Mouse (Mus musculus) heart, postnatal 14 days (tissue): ENCODE measurements around the gene Myo1b. TPM values are rescaled to one million over a fixed set of nuclear protein-coding genes. Genes with fewer than 3 reads are reported as not detected.
A peak's percentile ranks its signal among the peaks of the same experiment; 100 is the strongest.

Source experiments
- DNase-seq, 2 experiments: peaks; one replicate each; pipeline ENCODE4 v3.0.0; 2021 to 2022
- intact Hi-C: fragments of 180-260 bp; cut with DNase I; formaldehyde crosslinking; loops from one replicate; pipeline ENCODE4 v1.15.1; 2025
- total RNA-seq, 2 experiments: library from RNA; stranded (reverse); gene quantifications; 2 replicates each; pipeline ENCODE4 v1.2.3; 2021

The Myo1b gene
- total RNA-seq, 2 experiments from 2014 or later, result 43.4 to 46.4 TPM

DNA sequence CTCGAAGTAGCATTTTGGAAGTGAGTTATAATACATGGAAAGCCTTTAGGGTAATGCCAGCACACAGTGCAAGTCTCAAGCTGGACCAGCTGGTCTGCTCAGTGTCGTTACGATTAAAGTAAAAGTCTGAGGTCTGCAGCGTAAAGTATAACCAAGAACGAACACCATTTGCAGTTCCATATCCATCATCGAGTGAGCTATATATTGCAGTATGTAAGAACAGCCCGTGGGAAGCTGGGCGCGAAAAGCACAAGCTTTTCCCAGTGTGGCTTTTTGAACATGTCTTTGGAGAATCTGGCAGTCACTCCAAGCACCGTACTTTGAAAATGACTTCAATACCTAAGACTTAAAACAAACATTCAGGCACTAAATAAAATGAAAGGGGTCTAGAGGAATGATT, 55.0 kb downstream of the Myo1b start:
- DNase-seq, result no peak

DNA sequence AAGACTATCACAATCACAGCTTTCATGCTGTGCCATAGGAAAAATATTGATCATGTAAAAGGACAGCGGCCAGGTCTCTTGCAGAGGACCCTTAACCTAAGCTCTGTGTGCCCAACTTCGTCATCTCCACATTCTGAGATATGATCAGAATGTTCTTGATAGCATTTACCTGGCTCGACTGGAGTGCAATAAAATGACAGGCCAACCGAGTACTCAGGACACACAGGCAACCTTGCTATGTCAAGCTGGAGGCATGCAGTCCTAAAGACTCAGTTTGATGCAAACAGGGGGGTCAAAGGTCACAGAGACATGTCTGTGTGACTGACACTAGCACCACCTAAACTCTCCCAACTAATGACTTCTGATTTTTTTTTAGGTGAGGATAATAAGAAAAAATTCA, 58.9 kb downstream of the Myo1b start:
- DNase-seq, result no peak
- intact Hi-C loops, result no loop called here

More for the DNA sequence above, 55.0 kb downstream of the Myo1b start:
- intact Hi-C loops, result no loop called here

DNA sequence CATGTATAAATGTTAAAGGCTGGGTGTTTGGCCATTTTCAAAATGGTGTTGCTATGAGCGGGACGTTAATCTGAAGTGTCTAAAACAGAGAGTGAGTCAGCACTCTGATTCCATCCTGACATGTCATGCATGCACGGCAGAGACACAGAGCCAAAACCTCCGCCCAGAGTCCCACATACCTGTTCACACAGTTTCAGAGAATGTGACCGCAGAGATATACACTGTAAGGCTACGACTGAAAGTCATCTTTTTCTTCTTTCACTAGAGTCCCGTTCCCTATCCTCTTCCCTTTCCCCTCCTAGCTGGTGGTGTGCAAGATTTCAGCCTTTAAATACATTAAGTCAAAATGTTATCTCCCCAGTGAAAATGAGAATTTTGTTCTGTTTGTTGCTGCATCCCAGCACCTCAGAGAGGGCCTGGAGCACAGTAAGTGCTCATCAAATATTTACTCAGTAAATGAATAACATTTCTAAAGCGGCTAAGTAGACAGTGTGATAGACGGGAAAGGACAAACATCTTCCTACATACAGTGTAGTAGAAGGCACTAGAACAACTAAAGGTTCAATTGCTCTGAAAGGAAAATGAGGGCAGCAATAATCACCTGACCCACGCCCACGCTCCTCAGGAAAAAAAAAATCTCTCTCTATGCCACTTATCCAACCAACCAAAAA, 59.5 kb downstream of the Myo1b start:
- intact Hi-C loops, result no loop called here
- no peak for DNase-seq

DNA sequence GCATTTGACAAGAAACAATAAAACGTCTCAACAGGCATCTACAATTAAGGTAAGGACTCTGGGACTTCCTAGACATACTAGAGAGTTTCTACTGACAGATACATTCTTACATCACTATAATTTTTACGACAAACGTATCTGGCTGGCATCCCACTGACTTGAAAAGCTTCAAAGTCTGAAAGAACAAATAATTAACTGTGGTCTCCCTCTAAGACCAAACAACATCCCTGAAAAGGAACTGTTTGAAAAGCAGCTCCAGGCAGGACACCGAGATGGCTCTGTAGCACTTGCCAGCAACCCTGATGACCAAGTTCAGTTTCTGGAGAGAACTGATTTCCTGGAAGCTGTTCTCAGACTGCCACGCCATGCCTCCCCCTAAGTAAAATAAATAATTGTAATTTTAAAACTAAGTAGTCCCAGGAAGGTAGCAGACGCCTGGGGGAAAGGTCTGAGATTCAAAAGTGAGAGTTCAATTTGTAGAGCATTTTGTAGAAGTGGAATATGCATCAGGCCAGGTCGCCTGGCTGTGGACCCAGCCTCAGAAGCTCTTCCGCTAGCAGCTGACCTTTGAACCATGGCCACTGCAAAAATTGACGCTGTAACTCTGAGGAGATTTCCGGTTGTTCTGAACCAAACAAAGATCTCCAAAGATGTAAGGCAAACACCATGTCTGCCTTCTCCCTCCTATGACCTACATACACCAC, 60.2 kb downstream of the Myo1b start:
- DNase-seq, result no peak
- intact Hi-C loops, result no loop called here

DNA sequence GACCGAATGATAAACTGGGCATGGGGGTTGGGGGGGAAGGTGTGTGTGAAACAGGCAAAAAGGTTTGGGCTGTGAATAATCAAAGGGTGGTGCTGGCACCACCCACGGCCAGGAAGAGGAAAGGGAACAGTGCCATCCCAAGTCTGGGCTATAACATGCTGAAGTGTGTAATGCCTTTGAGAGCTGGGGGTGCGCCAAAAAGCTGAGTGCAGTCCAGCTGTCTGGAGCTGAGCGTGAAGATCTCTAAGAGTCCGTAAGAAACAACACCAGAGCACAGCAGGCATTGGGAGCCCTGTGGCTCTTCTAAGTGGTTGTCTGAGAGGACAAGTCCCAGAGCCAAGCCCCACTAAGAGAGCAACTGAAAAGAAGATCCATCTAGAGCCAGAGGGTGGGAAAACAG, 63.6 kb downstream of the Myo1b start:
- DNase-seq, result peak; percentile 35 to 50
- intact Hi-C loops, result no loop called here

DNA sequence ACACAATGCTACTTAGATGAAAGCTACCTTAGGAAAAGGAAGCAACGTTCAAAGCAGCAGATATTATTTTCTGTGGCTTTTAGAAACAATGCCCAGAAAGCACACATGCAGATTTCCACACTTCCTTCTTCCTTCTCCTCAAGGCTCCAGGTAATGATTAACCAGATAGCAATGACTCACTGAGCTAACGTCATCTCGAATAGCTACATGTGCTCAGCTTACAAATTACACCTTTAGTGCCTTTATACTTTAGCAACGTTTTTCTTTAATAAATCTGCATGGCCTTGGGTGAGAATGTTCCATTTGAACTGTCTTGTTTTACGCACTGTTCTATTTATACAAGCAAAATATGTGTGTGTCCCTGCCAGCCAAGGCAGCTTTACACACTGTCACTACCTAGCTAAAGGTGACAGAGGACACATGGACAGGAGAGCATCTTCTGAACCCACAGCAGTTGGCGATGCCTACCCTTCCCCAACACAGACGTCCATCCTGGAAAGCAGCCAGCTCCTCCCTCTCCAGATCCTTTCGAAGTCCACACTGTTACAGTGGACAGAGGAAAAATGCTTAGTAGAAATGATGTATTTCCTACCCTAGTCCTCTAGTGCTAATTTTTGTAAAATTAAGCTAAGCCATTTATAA, 66.2 kb downstream of the Myo1b start:
- intact Hi-C loops, result loop anchor here (5.0 kb wide), 1 partner anchor 68 kb away; the partner anchor contains the start of gene Myo1b
- no peak for DNase-seq

DNA sequence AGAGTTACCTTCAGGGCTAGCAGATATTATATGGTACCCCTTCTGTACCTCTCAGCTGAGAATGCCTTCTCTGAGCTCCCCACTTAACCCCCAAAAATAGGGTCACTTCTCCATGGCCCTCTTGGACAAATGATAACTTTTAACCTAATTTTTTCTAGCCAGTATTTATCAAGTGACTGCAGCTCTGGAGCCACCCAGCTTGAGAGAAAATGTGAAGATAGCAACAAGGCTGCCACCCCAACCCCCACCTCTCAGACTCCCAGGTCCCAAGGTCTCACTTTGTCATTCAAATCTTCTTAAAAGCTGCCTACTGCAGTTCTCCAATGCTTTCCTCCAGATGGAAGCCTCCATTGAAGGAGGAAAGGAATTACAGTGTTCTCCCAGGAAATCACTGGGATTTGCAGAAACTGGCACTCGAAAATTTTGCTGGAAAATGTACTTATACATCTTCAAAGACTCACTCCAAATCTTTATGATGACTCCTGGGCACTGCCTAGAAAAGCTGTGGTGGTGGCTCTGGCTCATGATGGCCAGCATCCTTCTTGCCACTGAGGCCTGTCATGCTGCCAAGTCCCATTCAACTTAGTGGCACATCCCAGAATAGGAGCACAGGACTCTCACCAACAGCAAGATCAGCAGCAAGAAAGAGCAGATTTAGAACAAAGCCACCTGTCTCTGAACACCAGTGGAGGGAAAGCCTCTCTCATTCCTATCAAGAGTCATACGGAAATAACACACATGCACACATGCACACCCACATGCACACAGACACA, 70.4 kb downstream of the Myo1b start:
- intact Hi-C loops, result loop anchor here (5.0 kb wide), 1 partner anchor 72 kb away; the partner anchor contains the start of gene Myo1b
- DNase-seq, result no peak

DNA sequence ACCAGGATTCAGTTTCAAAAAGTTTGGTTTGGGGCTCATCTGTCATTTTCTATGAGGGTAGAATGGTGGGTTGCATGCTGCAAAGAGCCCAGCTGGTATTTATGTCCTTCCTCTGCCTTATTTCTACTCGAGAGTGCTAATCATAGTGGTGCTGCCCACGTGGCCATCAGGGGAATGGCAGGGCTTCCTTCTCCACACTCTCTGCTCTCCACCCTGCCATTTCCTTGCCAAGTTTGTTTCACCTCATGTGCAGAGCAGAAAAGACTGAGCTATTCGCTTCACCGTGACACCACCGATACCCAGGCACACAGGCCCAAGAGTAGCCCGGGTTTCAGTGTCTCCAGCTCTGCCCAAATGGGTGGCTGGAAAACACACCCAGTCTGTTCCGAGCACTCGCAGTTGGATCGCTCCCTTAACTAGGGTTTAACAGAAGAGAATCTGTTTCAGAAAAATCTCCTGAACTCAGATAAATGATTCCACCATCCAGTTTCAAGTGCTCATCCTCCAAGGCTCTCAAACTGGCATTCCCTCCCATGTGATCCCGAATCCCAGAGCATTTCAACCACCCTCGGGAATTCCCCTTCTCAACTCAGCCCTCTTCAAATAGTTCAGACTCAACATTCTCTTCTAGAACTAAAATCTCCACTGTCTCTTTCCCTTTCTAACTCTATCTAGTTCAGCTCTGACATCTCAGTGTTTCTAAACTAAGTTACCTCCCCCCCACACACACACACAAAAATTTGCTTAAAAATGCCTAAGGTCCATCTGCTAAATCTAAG, 77.8 kb downstream of the Myo1b start:
- peak in 1 of 2 experiments; percentile 26 for DNase-seq
- intact Hi-C loops, result no loop called here

DNA sequence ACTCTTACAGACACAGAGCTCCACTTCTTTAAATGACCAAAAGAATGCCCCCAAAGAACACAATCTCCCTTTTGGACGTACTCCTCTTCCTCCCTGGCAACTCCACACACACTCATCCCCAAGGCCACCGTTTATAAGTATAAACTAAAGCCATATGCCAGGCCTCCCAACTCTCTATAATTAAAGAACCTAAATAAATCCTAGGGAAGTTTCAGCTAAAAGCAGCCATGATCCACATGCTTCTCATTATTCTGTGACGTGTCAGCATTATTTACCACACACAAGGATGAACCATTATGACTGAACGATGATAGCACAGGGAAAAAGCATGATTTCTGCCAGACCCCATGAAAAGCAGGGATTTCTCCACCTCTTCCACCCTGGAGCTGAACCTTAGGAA, 78.6 kb downstream of the Myo1b start:
- intact Hi-C loops, result no loop called here

DNA sequence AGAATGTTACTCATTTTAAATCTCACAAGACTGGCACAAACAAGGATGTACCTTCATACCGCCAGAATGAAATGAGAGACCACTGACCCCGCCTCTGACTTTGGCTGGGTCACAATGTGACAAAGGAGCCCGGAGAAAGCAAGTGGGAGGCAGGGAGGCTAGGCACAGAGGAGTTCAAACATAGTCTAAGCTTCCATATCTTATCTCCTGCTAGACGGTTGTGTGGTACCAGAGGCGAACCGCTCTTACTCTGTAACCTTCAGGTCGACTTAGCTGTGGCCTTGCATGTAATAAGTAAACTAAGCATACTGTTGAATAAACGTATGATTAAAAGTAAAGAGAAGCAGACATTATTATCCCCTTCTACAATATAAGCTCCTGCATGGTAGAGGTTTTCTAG, 80.1 kb downstream of the Myo1b start:
- DNase-seq, result no peak
- intact Hi-C loops, result no loop called here

More for the DNA sequence above, 78.6 kb downstream of the Myo1b start:
- no peak for DNase-seq

DNA sequence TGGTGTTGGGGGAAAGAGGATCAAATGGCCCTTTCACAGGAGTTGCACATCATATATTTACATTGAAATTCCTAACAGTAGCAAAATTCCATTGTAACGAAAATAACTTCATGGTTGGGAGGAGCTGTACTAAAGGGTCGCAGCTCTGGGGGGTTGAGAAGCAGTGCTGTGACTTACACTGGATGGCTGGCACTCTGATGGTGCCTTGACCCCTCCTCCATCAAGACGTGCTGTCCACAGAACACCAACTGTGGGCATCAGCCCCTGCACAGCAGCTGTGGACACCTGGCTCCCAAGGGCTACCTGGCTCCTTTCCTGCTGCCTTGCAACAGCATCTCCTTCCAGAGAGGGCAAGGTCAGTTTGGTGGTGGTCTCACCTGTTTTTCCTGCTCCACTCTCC, 81.8 kb downstream of the Myo1b start:
- intact Hi-C loops, result no loop called here
- DNase-seq, result no peak

DNA sequence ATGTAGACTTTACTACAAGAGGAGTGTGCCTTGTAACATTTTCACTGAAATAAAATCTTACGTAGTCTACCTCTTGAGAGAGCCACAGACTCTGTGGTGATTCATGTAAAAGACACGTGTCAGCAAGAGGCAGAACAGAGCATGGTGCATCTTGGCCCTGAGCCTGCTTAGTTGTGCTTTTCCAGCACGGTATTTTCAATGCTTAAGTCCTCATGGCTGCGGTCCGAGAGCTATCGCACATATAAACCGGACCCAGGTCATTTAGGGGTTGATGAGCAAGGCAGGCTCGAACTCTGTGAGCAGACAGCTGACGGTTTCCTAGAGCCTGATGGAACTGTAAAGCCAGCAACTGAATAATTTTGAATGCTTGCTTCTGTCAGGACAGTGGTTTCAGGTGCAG, 86.5 kb downstream of the Myo1b start:
- intact Hi-C loops, result no loop called here
- DNase-seq, result no peak

DNA sequence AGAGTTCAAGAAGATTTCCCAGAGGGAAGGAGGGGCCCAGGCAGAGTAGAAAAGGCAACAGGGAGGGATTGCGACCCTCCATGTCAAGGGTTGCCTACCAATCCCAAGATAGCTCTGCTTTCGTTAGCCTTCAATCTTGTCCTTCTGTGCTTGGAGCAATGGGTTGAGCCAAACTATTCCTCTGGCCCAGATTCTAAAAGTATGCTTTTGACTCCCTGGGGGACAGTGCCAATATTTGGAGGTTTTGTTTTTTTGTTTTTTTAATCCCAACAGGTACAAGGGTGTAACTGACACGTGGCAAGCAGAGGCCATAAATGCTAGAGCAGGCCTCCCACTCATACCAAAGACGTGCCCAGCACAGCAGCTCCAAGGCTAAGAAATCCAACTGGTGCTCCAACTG, 93.3 kb downstream of the Myo1b start:
- DNase-seq, result no peak
- intact Hi-C loops, result no loop called here

DNA sequence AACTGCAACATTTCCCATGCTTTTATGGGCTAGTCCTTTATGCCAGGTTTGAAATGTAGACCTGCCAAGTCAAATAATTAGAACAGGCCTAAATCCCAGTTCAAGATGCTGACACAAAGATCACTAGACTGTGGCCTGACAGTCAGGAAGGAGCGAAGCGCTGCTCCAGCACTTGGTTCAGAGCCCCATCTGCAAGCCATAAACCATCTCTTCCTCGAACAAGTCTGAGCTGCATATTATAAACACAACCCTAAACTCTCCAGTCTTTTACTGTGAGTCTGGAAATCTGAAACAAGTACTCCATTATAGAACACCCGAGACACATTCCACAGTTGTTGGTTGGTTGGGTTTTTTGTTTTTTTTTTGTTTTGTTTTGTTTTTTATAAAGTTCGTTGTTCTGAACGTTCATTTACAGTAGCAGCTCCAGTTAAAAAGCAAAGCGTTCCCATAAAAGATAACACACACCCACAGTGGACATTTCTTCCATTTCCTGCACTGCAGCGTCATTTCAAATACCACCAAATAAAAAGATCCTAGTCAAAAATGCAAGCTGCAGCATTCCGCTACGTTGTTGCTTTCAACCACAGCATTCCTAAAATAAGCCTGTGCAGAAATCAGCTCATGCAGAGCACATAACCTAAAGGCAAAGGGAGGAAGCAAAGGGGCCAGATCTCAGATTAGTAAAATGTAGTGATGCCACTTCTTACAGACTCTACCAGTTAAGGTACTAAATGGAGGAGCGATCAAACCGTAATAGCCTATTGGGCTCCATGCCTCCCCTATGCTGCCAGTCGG, 94.0 kb downstream of the Myo1b start:
- no peak for DNase-seq
- intact Hi-C loops, result no loop called here

DNA sequence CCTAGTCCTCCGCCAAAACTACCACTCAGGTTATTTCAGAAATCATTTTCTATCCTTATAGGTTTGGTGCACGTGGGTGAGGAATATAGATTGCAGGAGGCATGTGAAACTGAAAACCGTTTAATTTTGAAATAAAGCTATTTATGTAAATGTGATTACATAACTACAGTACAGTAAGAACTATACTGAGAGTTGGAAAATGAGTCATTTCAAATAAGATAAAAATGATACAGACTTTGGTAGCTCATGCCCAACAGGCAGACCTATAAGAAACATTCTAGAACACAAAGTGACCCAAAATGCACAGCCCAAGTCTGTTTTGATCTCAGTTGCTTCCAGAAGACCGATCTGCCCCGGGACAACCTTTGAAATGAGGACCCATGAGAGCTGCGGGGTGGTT, 95.4 kb downstream of the Myo1b start:
- intact Hi-C loops, result no loop called here
- DNase-seq, result no peak

DNA sequence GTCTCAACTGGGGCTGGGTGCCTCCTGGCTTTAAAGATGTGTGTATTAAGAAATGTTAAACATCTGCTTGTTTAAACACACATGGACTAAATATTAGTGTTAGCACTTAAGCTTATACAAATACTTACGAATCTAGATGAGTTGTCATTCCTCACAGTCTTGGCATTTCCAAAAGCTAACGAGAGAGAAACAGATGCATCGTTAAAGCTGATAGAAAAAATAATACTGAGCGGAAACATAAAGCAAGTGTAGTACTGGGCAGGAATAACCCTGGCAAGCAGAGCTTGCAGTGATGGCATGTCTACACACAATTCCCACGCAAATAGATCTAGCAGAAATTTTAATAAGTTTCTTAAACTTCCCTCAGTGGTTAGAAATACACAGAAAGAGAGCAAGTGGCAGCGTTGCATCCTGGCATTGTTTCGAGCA, 95.8 kb downstream of the Myo1b start:
- intact Hi-C loops, result no loop called here
- DNase-seq, result no peak

DNA sequence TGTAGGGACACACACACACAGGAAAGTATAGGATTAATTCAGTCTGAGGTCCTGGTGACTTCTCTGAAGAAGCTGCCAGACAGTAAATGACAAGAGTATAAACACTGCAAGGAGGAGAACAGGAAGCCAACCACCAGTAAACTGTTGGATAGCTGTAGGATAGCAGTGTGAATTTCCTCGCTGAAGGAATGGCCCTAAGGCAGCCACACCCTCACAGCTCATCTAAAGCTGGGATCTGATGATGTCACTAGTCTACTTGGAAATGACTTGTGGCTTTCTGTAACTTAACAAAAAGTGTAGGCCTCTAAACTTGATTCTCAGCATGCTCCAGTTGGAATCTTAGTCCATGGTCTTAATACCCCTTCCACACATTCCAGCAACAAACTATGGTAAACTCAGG, 100.2 kb downstream of the Myo1b start:
- intact Hi-C loops, result no loop called here
- DNase-seq, result no peak

DNA sequence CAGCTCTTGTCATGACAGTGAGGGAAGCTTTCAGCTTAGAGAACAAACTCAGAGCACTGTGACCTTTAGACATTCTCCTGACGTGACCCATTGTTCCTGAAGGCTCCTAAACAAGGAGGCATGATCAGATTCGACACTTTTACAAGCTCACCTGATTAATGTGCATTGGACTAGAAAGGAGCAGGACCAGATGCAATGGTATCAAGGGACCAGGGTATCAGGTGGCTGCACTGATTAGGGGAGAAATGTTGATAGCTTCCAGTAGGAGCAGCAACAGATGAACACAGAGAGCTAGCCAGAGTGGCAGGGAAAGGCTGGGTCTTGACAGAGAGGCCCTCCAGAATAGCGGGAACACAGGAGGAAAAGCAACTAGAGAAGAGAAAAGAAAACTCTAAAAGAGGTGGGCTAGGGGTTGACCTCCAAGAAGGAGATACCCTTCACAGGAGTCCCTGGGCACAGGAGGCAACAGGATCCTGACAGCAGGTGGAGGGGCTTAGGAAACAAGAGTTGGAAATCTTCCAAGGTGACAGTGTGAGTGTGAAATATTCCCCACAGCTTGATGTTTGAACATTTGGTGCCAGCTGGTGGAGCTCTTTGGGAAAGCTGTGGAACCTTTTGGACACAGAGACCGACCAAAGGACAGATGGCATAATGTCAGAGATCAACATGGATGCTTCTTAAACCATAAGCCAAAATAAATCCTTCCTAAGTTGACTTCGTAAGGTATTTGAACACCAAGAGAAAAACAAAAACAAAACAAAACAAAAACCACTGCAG, 100.8 kb downstream of the Myo1b start:
- no peak for DNase-seq
- intact Hi-C loops, result no loop called here

DNA sequence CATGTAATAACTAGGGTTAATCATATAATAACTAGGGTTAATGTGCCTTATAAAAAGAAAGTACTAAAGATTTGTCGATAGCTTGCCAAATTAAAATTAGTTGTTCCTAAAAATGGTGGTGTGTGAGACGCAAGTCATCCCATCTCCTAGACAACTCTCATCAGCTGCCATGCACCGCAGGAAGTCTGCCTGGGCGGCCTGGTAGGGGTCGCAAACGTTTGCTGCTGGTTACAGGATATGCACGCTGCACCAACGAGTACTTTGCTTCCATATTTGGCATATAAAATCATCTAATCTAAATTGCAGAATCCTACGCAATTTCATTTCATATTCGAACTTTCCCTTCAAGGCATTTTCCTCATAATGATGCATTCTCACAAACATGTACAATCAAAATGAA, 107.0 kb downstream of the Myo1b start:
- no peak for DNase-seq
- intact Hi-C loops, result no loop called here
